8 mouse cellular contexts compared by ENCODE assay signal in genomic region chr12:54694847-54695510, GRCm38 (mm10). TPM values are rescaled to one million over a fixed set of nuclear protein-coding genes. Genes with fewer than 3 reads are reported as not detected.
A peak's percentile ranks its signal among the peaks of the same experiment; 100 is the strongest.
DNase-seq lines count a peak whose midpoint lies in the region; ATAC-seq and TF ChIP-seq lines count a peak whose summit lies in the region.

No protein-coding gene starts in this region.

- H3K4me1 ChIP-seq in lung, embryonic 15.5 days: peaks cover 7% of the 10 kb centered on the region; the same call in 1 of the 2 replicates
- H3K4me1 ChIP-seq in intestine, postnatal 0 days (replicated peaks; ENCODE audit: control insufficient read depth, insufficient read depth, low read length): no peaks in the 10 kb centered on the region
- H3K4me1 ChIP-seq in neural tube, embryonic 15.5 days: peaks cover 16% of the 10 kb centered on the region

- H3K27me3 ChIP-seq in lung, embryonic 15.5 days: no peaks in the 10 kb centered on the region
- H3K27me3 ChIP-seq in intestine, postnatal 0 days (replicated peaks; ENCODE audit: control insufficient read depth, insufficient read depth, low read length): no peaks in the 10 kb centered on the region
- H3K27me3 ChIP-seq in neural tube, embryonic 15.5 days (replicated peaks): no peaks in the 10 kb centered on the region

- no peak for ATAC-seq in lung, embryonic 15.5 days (ENCODE audit: borderline replicate concordance, extremely low read depth, low FRiP score, low TSS enrichment)
- ATAC-seq in erythroid progenitor cell, adult 5-6 weeks (replicated peaks; ENCODE audit: low FRiP score, poor library complexity, severe bottlenecking): peak; percentile 4; the same call in 1 of the 2 replicates
- no peak for ATAC-seq in intestine, postnatal 0 days
- ATAC-seq in neural tube, embryonic 15.5 days (ENCODE audit: low FRiP score): no peak
- ATAC-seq in megakaryocyte progenitor cell, adult 5-6 weeks (replicated peaks; ENCODE audit: poor library complexity): no peak

- DNase-seq in lung, postnatal 14 days: no peak
- no peak for DNase-seq in adrenal gland, postnatal 10 days
- no peak for DNase-seq in gastrocnemius, postnatal 25 days

- TF ChIP-seq CTCF in intestine, postnatal 0 days (IDR thresholded peaks at IDR 0.05; ENCODE audit: low read depth): no peak

- peak overlapping the region; percentile 76 for H3K4me2 ChIP-seq in lung, embryonic 15.5 days
- H3K4me2 ChIP-seq in intestine, postnatal 0 days (replicated peaks; ENCODE audit: low read depth): peak overlapping the region; percentile 71
- peak overlapping the region; percentile 78 for H3K4me2 ChIP-seq in neural tube, embryonic 15.5 days

- peaks cover 16% of the 10 kb centered on the region for H3K36me3 ChIP-seq in lung, embryonic 15.5 days
- H3K36me3 ChIP-seq in intestine, postnatal 0 days (ENCODE audit: control insufficient read depth, insufficient read depth): peaks cover 24% of the 10 kb centered on the region
- H3K36me3 ChIP-seq in neural tube, embryonic 15.5 days: peaks cover 18% of the 10 kb centered on the region

- H3K4me3 ChIP-seq in lung, embryonic 15.5 days: peak overlapping the region; percentile 76
- H3K4me3 ChIP-seq in intestine, postnatal 0 days (ENCODE audit: low read depth, low read length): peak overlapping the region; percentile 70
- peak overlapping the region; percentile 90 for H3K4me3 ChIP-seq in neural tube, embryonic 15.5 days (replicated peaks)

- H3K9ac ChIP-seq in lung, embryonic 15.5 days: peak overlapping the region; percentile 73
- peak overlapping the region; percentile 63 for H3K9ac ChIP-seq in intestine, postnatal 0 days (ENCODE audit: low read depth, low read length)
- H3K9ac ChIP-seq in neural tube, embryonic 15.5 days (replicated peaks): peak overlapping the region; percentile 94

- no peaks in the 10 kb centered on the region for H3K9me3 ChIP-seq in lung, embryonic 15.5 days
- no peaks in the 10 kb centered on the region for H3K9me3 ChIP-seq in intestine, postnatal 0 days (ENCODE audit: control insufficient read depth)
- H3K9me3 ChIP-seq in neural tube, embryonic 15.5 days (replicated peaks): no peaks in the 10 kb centered on the region

- WGBS in lung, embryonic 15.5 days: 33% methylated on average over 12 of the region's 12 CpGs
- WGBS in intestine, postnatal 0 days: 39% methylated on average over 12 of the region's 12 CpGs
- 37% methylated on average over 12 of the region's 12 CpGs for WGBS in neural tube, embryonic 15.5 days

- peak overlapping the region; percentile 95 for H3K27ac ChIP-seq in lung, embryonic 15.5 days
- peak overlapping the region; percentile 95 for H3K27ac ChIP-seq in intestine, postnatal 0 days (ENCODE audit: low read depth, low read length)
- peak overlapping the region; percentile 98 for H3K27ac ChIP-seq in neural tube, embryonic 15.5 days (replicated peaks)

RNA-seq across cellular contexts. Expression of gene Eapp, which starts 0.7 kb away (rescaled TPM):
- polyA plus RNA-seq in lung, embryonic 15.5 days (2015; fragmentation: Nextera tagmentation; extraction: Ambion mirVana): 54.9 and 57.5 TPM in 2 replicates
- 46.1 and 46.9 TPM in 2 replicates for total RNA-seq in erythroid progenitor cell, adult 5-6 weeks (2015; ENCODE audit: low replicate concordance)
- 24.0 and 48.3 TPM in 2 replicates for total RNA-seq in erythroid progenitor cell, adult 5-6 weeks (2017; ENCODE audit: low replicate concordance)
- polyA plus RNA-seq in intestine, postnatal 0 days (2015; fragmentation: Nextera tagmentation; extraction: Ambion mirVana): 93.6 and 94.1 TPM in 2 replicates
- 76.4 and 86.5 TPM in 2 replicates for polyA plus RNA-seq in neural tube, embryonic 15.5 days (2015; fragmentation: Nextera tagmentation; extraction: Ambion mirVana)
- 52.0 and 58.7 TPM in 2 replicates for total RNA-seq in megakaryocyte progenitor cell, adult 5-6 weeks (2015)
- 42.7 and 75.4 TPM in 2 replicates for total RNA-seq in megakaryocyte progenitor cell, adult 5-6 weeks (2017)
- total RNA-seq in adrenal gland, postnatal 10 days (2021): 10 to 100 TPM; 33.5 to 36.8 TPM
- total RNA-seq in gastrocnemius, postnatal 25 days (2021): 10 to 100 TPM; 16.3 to 18.7 TPM

RNA-seq across cellular contexts. Expression of gene Sptssa, which starts 38.6 kb away (rescaled TPM):
- polyA plus RNA-seq in lung, embryonic 15.5 days (2015; fragmentation: Nextera tagmentation; extraction: Ambion mirVana): 192 and 200 TPM in 2 replicates
- 42.3 and 45.8 TPM in 2 replicates for total RNA-seq in erythroid progenitor cell, adult 5-6 weeks (2015; ENCODE audit: low replicate concordance)
- total RNA-seq in erythroid progenitor cell, adult 5-6 weeks (2017; ENCODE audit: low replicate concordance): 12.9 and 34.0 TPM in 2 replicates
- 168 and 172 TPM in 2 replicates for polyA plus RNA-seq in intestine, postnatal 0 days (2015; fragmentation: Nextera tagmentation; extraction: Ambion mirVana)
- polyA plus RNA-seq in neural tube, embryonic 15.5 days (2015; fragmentation: Nextera tagmentation; extraction: Ambion mirVana): 207 and 210 TPM in 2 replicates
- 232 and 247 TPM in 2 replicates for total RNA-seq in megakaryocyte progenitor cell, adult 5-6 weeks (2015)
- 160 and 165 TPM in 2 replicates for total RNA-seq in megakaryocyte progenitor cell, adult 5-6 weeks (2017)
- total RNA-seq in adrenal gland, postnatal 10 days (2021): 10 to 100 TPM; 76.7 to 77.1 TPM
- total RNA-seq in gastrocnemius, postnatal 25 days (2021): 10 to 100 TPM; 17.0 to 17.9 TPM
